Mouse (Mus musculus): Measurements from ENCODE around the gene Ccl1. TPM values are rescaled to one million over a fixed set of nuclear protein-coding genes. Genes with fewer than 3 reads are reported as not detected.

The Ccl1 gene
- polyA plus RNA-seq, 1 experiment from 2014 or later: 1.1 TPM

GRCm38 (mm10) chr11:82255601-82256000, 49.9 kb downstream of the Ccl1 start:
- no peak overlapping the region for H3K4me2 ChIP-seq
- no peaks in the 10 kb centered on the region for H3K9me3 ChIP-seq (replicated peaks)
- peaks cover 26% of the 10 kb centered on the region for H3K4me1 ChIP-seq
- no peak overlapping the region for H3K27ac ChIP-seq (replicated peaks)
- H3K4me3 ChIP-seq (replicated peaks): no peak overlapping the region
- 27% methylated on average over 4 of the region's 4 CpGs for WGBS
- peaks cover 3% of the 10 kb centered on the region; the same call in 1 of the 2 replicates for H3K27me3 ChIP-seq (replicated peaks)
- ATAC-seq (ENCODE audit: low FRiP score): peak; percentile 68
- no peaks in the 10 kb centered on the region for H3K36me3 ChIP-seq
- H3K9ac ChIP-seq (replicated peaks): no peak overlapping the region

- Histone ChIP-seq H3K4me3 (replicated peaks) (no peak overlapping the region), H3K36me3 (no peaks in the 10 kb centered on the region), H3K9ac (replicated peaks) (no peak overlapping the region), H3K9me3 (replicated peaks) (no peaks in the 10 kb centered on the region), H3K27ac (replicated peaks) (no peak overlapping the region), H3K27me3 (replicated peaks) (peaks cover 3% of the 10 kb centered on the region; the same call in 1 of the 2 replicates), H3K4me1 (peaks cover 26% of the 10 kb centered on the region), H3K4me2 (no peak overlapping the region)
- ATAC-seq (ENCODE audit: low FRiP score): no peak
- 20% methylated on average over 4 of the region's 4 CpGs for WGBS
These were observed 52.1 kb downstream of the Ccl1 start for GRCm38 (mm10) chr11:82253421-82253820.

GRCm38 (mm10) chr11:82251251-82251650, 54.2 kb downstream of the Ccl1 start:
- Histone ChIP-seq H3K9ac (replicated peaks) (no peak overlapping the region), H3K4me3 (replicated peaks) (no peak overlapping the region), H3K36me3 (no peaks in the 10 kb centered on the region), H3K4me2 (no peak overlapping the region), H3K9me3 (replicated peaks) (no peaks in the 10 kb centered on the region), H3K27me3 (replicated peaks) (no peaks in the 10 kb centered on the region; the same call in 1 of the 2 replicates), H3K4me1 (peaks cover 26% of the 10 kb centered on the region), H3K27ac (replicated peaks) (no peak overlapping the region)
- 28% methylated on average over 6 of the region's 6 CpGs for WGBS
- ATAC-seq (ENCODE audit: low FRiP score): no peak

DNA sequence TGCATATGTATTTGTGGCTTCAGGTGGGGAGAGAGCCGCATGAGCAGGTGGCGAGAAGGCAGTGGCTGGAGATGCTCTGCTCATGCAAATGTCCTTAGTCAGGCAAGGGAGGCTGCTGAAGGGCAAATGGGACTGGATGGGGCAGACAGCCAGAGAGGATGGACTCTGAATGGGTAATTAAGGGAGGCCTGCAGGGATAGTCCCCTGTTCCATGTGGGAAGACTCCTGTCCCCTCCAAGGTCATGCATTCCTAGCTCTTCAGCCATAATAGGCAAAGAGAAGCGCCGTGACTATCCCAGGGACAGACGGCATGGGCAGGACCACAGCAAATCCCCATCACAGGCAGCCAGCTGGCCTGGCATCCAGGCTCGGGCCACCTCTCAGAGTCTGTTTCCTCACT, 55.5 kb downstream of the Ccl1 start:
- Histone ChIP-seq H3K4me3 (replicated peaks) (no peak overlapping the region), H3K27me3 (replicated peaks) (no peaks in the 10 kb centered on the region; the same call in 1 of the 2 replicates), H3K27ac (replicated peaks) (no peak overlapping the region), H3K9me3 (replicated peaks) (no peaks in the 10 kb centered on the region), H3K36me3 (no peaks in the 10 kb centered on the region), H3K9ac (replicated peaks) (no peak overlapping the region), H3K4me1 (peaks cover 16% of the 10 kb centered on the region), H3K4me2 (no peak overlapping the region)
- ATAC-seq (ENCODE audit: low FRiP score): no peak
- 72% methylated on average over 6 of the region's 6 CpGs for WGBS

- Histone ChIP-seq H3K4me2 (no peak overlapping the region), H3K27ac (replicated peaks) (no peak overlapping the region), H3K27me3 (replicated peaks) (0 out of 2 replicates have a peak, but pooled peaks cover 4% of the 10 kb centered on the region), H3K36me3 (no peaks in the 10 kb centered on the region), H3K9me3 (replicated peaks) (no peaks in the 10 kb centered on the region), H3K9ac (replicated peaks) (no peak overlapping the region), H3K4me3 (replicated peaks) (no peak overlapping the region), H3K4me1 (peaks cover 13% of the 10 kb centered on the region)
- no peak for ATAC-seq (ENCODE audit: low FRiP score)
- 32% methylated on average over 5 of the region's 5 CpGs for WGBS
These were observed 68.1 kb downstream of the Ccl1 start for GRCm38 (mm10) chr11:82237439-82237838.

- Histone ChIP-seq H3K4me3 (replicated peaks) (no peak overlapping the region), H3K27ac (replicated peaks) (no peak overlapping the region), H3K9ac (replicated peaks) (no peak overlapping the region), H3K9me3 (replicated peaks) (no peaks in the 10 kb centered on the region), H3K4me1 (peaks cover 13% of the 10 kb centered on the region), H3K4me2 (no peak overlapping the region), H3K36me3 (no peaks in the 10 kb centered on the region), H3K27me3 (replicated peaks) (0 out of 2 replicates have a peak, but pooled peaks cover 14% of the 10 kb centered on the region)
- 39% methylated on average over 2 of the region's 2 CpGs for WGBS
- ATAC-seq (ENCODE audit: low FRiP score): peak; percentile 63; the same call in 1 of the 2 replicates
These were observed 69.8 kb downstream of the Ccl1 start for GRCm38 (mm10) chr11:82235551-82236207.

DNA sequence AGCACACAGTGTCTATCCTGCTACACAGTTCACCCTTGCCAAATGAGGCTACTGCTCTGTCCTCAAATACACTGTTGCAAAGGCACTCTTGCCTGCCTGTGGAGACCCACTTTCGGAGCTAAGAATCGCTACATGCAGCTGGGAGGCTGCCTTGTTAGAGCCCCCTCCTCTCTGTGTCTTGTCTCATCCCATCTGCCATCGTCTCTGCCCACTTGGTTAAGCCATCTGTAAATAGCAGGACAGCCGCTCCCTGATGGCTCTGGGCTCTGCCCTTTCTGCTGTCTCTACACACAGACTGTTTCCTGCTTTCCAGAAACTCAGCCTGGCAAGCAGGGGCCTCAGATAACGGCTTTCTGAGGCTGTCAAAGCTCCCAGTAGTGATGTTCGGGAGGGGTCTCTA, 71.5 kb downstream of the Ccl1 start:
- H3K9me3 ChIP-seq (replicated peaks): no peaks in the 10 kb centered on the region
- no peak overlapping the region for H3K4me2 ChIP-seq
- no peak for ATAC-seq (ENCODE audit: low FRiP score)
- 66% methylated on average over 6 of the region's 6 CpGs for WGBS
- H3K4me1 ChIP-seq: peaks cover 13% of the 10 kb centered on the region
- H3K9ac ChIP-seq (replicated peaks): no peak overlapping the region
- H3K36me3 ChIP-seq: no peaks in the 10 kb centered on the region
- H3K4me3 ChIP-seq (replicated peaks): no peak overlapping the region
- H3K27me3 ChIP-seq (replicated peaks): 0 out of 2 replicates have a peak, but pooled peaks cover 14% of the 10 kb centered on the region
- no peak overlapping the region for H3K27ac ChIP-seq (replicated peaks)

DNA sequence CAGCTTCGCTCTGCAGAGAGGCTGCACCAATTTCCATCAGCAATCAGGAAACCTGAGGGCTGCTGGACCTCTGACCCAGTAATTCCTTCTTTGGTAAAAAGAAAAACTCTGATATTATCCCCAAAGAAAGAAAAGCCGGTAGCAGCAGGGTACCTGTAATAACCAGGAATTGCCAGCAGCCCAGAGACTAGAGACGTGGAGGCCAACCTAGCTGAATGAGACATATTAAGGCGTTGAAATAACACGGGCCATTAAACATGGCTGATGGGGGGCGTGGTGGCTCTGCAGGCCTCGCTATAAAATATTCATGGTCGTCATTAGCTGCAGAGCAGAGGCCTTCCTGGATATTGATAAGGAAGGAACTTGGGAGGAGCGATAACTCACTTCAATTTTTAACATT, 78.5 kb downstream of the Ccl1 start:
- Histone ChIP-seq H3K9ac (replicated peaks) (no peak overlapping the region), H3K9me3 (replicated peaks) (no peaks in the 10 kb centered on the region), H3K27ac (replicated peaks) (no peak overlapping the region), H3K4me3 (replicated peaks) (no peak overlapping the region), H3K4me1 (peaks cover 18% of the 10 kb centered on the region), H3K27me3 (replicated peaks) (0 out of 2 replicates have a peak, but pooled peaks cover 9% of the 10 kb centered on the region), H3K4me2 (no peak overlapping the region), H3K36me3 (no peaks in the 10 kb centered on the region)
- WGBS: 24% methylated on average over 9 of the region's 9 CpGs
- ATAC-seq (ENCODE audit: low FRiP score): no peak

DNA sequence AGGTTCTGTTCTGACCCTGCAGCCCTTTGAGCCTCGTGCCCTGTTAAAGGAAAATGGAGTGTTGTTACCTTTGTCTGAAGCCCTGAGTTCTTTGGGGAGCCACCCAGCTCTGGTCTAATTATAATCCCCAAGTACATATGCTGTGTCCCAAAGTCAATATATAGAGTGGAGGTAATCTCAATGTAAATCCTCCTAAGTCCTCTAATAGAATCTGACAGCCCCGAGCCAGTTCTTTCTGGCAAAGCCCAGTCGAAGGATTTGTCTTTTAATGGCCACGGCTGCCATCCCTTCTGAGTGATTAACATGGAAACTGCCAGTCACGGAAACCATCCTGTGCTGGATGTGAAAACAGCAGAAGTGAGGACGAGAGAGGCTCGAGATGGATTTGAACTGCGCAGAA, 79.6 kb downstream of the Ccl1 start:
- H3K9me3 ChIP-seq (replicated peaks): no peaks in the 10 kb centered on the region
- 0 out of 2 replicates have a peak, but pooled peaks cover 2% of the 10 kb centered on the region for H3K27me3 ChIP-seq (replicated peaks)
- no peak for ATAC-seq (ENCODE audit: low FRiP score)
- H3K4me2 ChIP-seq: no peak overlapping the region
- peaks cover 18% of the 10 kb centered on the region for H3K4me1 ChIP-seq
- H3K36me3 ChIP-seq: no peaks in the 10 kb centered on the region
- H3K4me3 ChIP-seq (replicated peaks): no peak overlapping the region
- 36% methylated on average over 8 of the region's 8 CpGs for WGBS
- H3K27ac ChIP-seq (replicated peaks): no peak overlapping the region
- H3K9ac ChIP-seq (replicated peaks): no peak overlapping the region

DNA sequence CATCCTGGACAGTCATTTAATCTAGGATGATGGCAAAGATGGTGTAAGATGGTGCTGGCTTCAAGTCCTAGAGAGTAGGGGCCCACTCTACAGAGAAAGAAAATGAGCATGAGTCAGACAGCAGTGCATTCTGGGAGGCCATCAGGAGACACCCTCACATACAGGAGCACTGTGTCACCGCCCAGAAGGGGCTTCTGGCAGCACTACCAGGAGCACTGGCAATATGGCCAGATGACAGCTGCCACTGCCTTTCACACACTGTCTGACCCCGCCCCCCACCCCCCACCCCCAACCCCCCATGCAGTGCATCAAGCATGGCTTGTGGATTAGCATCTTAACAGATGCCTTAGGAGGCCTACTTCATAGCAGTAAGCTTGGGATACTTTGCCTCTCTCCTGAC, 89.0 kb downstream of the Ccl1 start:
- H3K4me1 ChIP-seq: no peaks in the 10 kb centered on the region
- H3K27me3 ChIP-seq (replicated peaks): no peaks in the 10 kb centered on the region
- H3K4me2 ChIP-seq: no peak overlapping the region
- no peaks in the 10 kb centered on the region for H3K36me3 ChIP-seq
- ATAC-seq (ENCODE audit: low FRiP score): no peak
- H3K27ac ChIP-seq (replicated peaks): no peak overlapping the region
- WGBS: 39% methylated on average over 2 of the region's 2 CpGs
- no peaks in the 10 kb centered on the region for H3K9me3 ChIP-seq (replicated peaks)
- H3K9ac ChIP-seq (replicated peaks): no peak overlapping the region
- H3K4me3 ChIP-seq (replicated peaks): no peak overlapping the region

GRCm38 (mm10) chr11:82214405-82214804, 91.1 kb downstream of the Ccl1 start:
- no peak overlapping the region for H3K4me3 ChIP-seq (replicated peaks)
- no peaks in the 10 kb centered on the region for H3K27me3 ChIP-seq (replicated peaks)
- no peak for ATAC-seq (ENCODE audit: low FRiP score)
- no peak overlapping the region for H3K4me2 ChIP-seq
- H3K9ac ChIP-seq (replicated peaks): no peak overlapping the region
- no peak overlapping the region for H3K27ac ChIP-seq (replicated peaks)
- H3K36me3 ChIP-seq: no peaks in the 10 kb centered on the region
- H3K9me3 ChIP-seq (replicated peaks): no peaks in the 10 kb centered on the region
- WGBS: 76% methylated on average over 4 of the region's 4 CpGs
- no peaks in the 10 kb centered on the region for H3K4me1 ChIP-seq

DNA sequence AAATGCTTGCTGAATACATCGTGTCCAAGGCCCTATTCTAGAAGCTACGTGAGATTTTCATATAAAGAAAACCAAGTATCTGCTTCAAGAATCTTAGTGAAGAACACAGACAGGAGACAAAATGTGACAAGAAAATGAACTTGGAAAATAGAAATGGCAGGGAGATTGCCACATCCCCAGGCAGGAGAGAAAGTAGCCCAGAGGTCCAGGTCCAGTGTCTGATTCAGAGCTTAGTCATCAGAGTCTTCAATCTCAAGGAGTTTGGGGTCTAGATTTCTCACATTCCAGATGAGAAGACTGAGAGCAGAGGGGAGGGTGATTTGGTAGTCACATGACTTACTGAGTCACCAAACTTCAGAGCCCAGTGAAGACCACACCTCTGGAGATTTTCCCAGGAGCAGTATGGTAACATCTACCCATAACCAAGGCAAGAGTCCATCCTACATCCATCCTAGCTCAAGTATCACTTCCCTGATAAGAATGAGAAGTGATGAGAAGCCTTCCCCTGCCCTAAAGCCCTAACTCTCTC, 98.5 kb downstream of the Ccl1 start:
- WGBS: 93% methylated on average over 2 of the region's 2 CpGs

More for the DNA sequence above, 98.5 kb downstream of the Ccl1 start:
- Histone ChIP-seq H3K36me3 (no peaks in the 10 kb centered on the region), H3K4me2 (no peak overlapping the region), H3K27me3 (replicated peaks) (no peaks in the 10 kb centered on the region), H3K4me1 (no peaks in the 10 kb centered on the region), H3K27ac (replicated peaks) (no peak overlapping the region), H3K9ac (replicated peaks) (no peak overlapping the region), H3K9me3 (replicated peaks) (no peaks in the 10 kb centered on the region), H3K4me3 (replicated peaks) (no peak overlapping the region)
- no peak for ATAC-seq (ENCODE audit: low FRiP score)

All from neural tube, embryonic 15.5 days (tissue).